9 mouse cellular contexts compared by ENCODE assay signal in the genomic region with DNA sequence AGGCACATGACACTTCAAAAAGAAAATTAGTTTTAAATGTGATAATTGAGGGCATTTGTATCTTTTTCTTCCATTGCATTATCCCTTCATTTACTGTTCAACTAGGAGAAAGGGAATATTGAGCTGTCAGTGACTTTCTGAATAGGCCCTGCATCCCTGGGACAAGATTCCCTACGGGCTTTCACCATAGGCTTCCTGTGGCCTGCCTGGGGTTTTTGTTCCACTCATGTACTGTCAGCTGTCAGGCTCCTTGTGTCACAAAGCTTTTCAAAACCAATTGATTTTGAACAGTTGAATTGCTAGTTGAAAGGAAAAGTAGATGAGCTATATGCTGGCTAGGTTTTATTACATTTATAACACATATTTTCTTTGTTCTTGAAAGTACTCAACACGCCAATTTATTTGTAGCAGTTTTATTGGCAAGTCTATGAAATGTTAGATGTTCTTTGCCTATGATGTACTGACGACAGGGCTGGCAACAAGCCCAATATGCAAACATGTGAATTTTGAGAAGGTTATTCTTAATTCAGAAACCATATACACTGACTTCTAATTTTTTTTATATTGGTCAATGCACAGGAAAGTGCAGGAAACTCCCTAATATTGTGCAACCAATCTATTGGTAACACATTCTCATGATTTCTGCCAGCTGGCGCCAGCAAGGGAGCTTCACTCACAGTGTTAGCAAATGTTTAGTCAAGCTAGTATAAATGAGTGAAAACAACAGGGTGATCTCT. TPM values are rescaled to one million over a fixed set of nuclear protein-coding genes. Genes with fewer than 3 reads are reported as not detected.
DNase-seq lines count a peak whose midpoint lies in the region; ATAC-seq and TF ChIP-seq lines count a peak whose summit lies in the region.
"Had no signal": no experiment of that assay in that cellular context is flagged by ENCODE, and none has a peak within 500 bp of the region (broad histone marks: within the 10 kb centered on the region; RNA-seq: fewer than 3 reads in every experiment).

No protein-coding gene starts in this region.

- H3K4me1 ChIP-seq in hindbrain, embryonic 12.5 days, result peaks cover 3% of the 10 kb centered on the region; the same call in 1 of the 2 replicates
- peaks cover 12% of the 10 kb centered on the region; the same call in 1 of the 2 replicates for H3K4me1 ChIP-seq in hindbrain, embryonic 10.5 days (replicated peaks)
- no peaks in the 10 kb centered on the region for H3K4me1 ChIP-seq in stomach, embryonic 14.5 days (ENCODE audit: control insufficient read depth, insufficient read depth, low read length)
- H3K4me1 ChIP-seq in stomach, postnatal 0 days (replicated peaks; ENCODE audit: control insufficient read depth, insufficient read depth), result no peaks in the 10 kb centered on the region
- H3K4me1 ChIP-seq in stomach, embryonic 16.5 days (ENCODE audit: control insufficient read depth, insufficient read depth, low read length), result no peaks in the 10 kb centered on the region

- ATAC-seq in hindbrain, embryonic 12.5 days (ENCODE audit: low FRiP score), result 0 out of 2 replicates have a peak, but pooled peaks have one; percentile 54
- peak; percentile 4; the same call in 1 of the 2 replicates for ATAC-seq in stomach, embryonic 14.5 days (ENCODE audit: insufficient number of reproducible peaks, insufficient read depth, low FRiP score, low read depth)
- ATAC-seq in stomach, postnatal 0 days (ENCODE audit: low FRiP score, low TSS enrichment), result no peak
- 0 out of 2 replicates have a peak, but pooled peaks have one; percentile 10 for ATAC-seq in stomach, embryonic 16.5 days (ENCODE audit: insufficient read depth, low FRiP score)

- TF ChIP-seq EP300 in stomach, postnatal 0 days (optimal IDR thresholded peaks at IDR 0.05), result no peak

- TF ChIP-seq CTCF in stomach, postnatal 0 days (IDR thresholded peaks at IDR 0.05; ENCODE audit: low read depth), result no peak

- H3K36me3 ChIP-seq in hindbrain, embryonic 12.5 days, result no peaks in the 10 kb centered on the region
- no peaks in the 10 kb centered on the region for H3K36me3 ChIP-seq in hindbrain, embryonic 10.5 days
- no peaks in the 10 kb centered on the region for H3K36me3 ChIP-seq in stomach, embryonic 14.5 days (ENCODE audit: control insufficient read depth, insufficient read depth, low read length)
- H3K36me3 ChIP-seq in stomach, postnatal 0 days (ENCODE audit: control insufficient read depth, insufficient read depth, low read length), result no peaks in the 10 kb centered on the region
- no peaks in the 10 kb centered on the region for H3K36me3 ChIP-seq in stomach, embryonic 16.5 days (ENCODE audit: control insufficient read depth, insufficient read depth, low read length)

- H3K4me3 ChIP-seq in hindbrain, embryonic 12.5 days, result no peak overlapping the region
- no peak overlapping the region for H3K4me3 ChIP-seq in hindbrain, embryonic 10.5 days
- no peak overlapping the region for H3K4me3 ChIP-seq in stomach, embryonic 14.5 days (ENCODE audit: low read depth, low read length)
- no peak overlapping the region for H3K4me3 ChIP-seq in stomach, postnatal 0 days (ENCODE audit: low read depth, low read length)
- no peak overlapping the region for H3K4me3 ChIP-seq in stomach, embryonic 16.5 days (replicated peaks; ENCODE audit: low read length)

- H3K9ac ChIP-seq in hindbrain, embryonic 12.5 days, result no peak overlapping the region
- H3K9ac ChIP-seq in stomach, embryonic 14.5 days (replicated peaks; ENCODE audit: low read depth, low read length), result no peak overlapping the region
- no peak overlapping the region for H3K9ac ChIP-seq in stomach, postnatal 0 days (ENCODE audit: low read length)
- H3K9ac ChIP-seq in stomach, embryonic 16.5 days (ENCODE audit: low read length), result no peak overlapping the region

- no peak overlapping the region for H3K4me2 ChIP-seq in hindbrain, embryonic 12.5 days (replicated peaks)
- no peak overlapping the region for H3K4me2 ChIP-seq in stomach, embryonic 14.5 days (replicated peaks; ENCODE audit: low read depth, low read length)
- H3K4me2 ChIP-seq in stomach, postnatal 0 days (replicated peaks; ENCODE audit: low read depth), result no peak overlapping the region
- H3K4me2 ChIP-seq in stomach, embryonic 16.5 days (ENCODE audit: low read depth, low read length), result no peak overlapping the region

- intact Hi-C loops in heart, postnatal 36 days (cut with DNase I), result no loop called here

- H3K9me3 ChIP-seq in hindbrain, embryonic 12.5 days (replicated peaks), result no peaks in the 10 kb centered on the region
- no peaks in the 10 kb centered on the region for H3K9me3 ChIP-seq in hindbrain, embryonic 10.5 days
- H3K9me3 ChIP-seq in stomach, embryonic 14.5 days (ENCODE audit: control insufficient read depth, low read depth, low read length), result no peaks in the 10 kb centered on the region
- H3K9me3 ChIP-seq in stomach, postnatal 0 days (ENCODE audit: control insufficient read depth, low read length), result no peaks in the 10 kb centered on the region
- no peaks in the 10 kb centered on the region for H3K9me3 ChIP-seq in stomach, embryonic 16.5 days (replicated peaks; ENCODE audit: control insufficient read depth, low read length)

- WGBS in hindbrain, embryonic 12.5 days, result 62% methylated on average over 4 of the region's 4 CpGs
- WGBS in hindbrain, embryonic 10.5 days, result 62% methylated on average over 4 of the region's 4 CpGs
- 66% methylated on average over 4 of the region's 4 CpGs for WGBS in stomach, embryonic 14.5 days
- WGBS in stomach, postnatal 0 days, result 58% methylated on average over 4 of the region's 4 CpGs
- WGBS in stomach, embryonic 16.5 days, result 64% methylated on average over 4 of the region's 4 CpGs

- H3K27me3 ChIP-seq in hindbrain, embryonic 12.5 days, result no peaks in the 10 kb centered on the region; the same call in 1 of the 2 replicates
- H3K27me3 ChIP-seq in hindbrain, embryonic 10.5 days (ENCODE audit: insufficient read depth, poor library complexity, severe bottlenecking), result peaks cover 5% of the 10 kb centered on the region; the same call in 1 of the 2 replicates
- no peaks in the 10 kb centered on the region for H3K27me3 ChIP-seq in stomach, embryonic 14.5 days (ENCODE audit: control insufficient read depth, insufficient read depth, low read length)
- no peaks in the 10 kb centered on the region for H3K27me3 ChIP-seq in stomach, postnatal 0 days (ENCODE audit: control insufficient read depth, insufficient read depth, low read length)
- H3K27me3 ChIP-seq in stomach, embryonic 16.5 days (ENCODE audit: control insufficient read depth, insufficient read depth, low read length), result no peaks in the 10 kb centered on the region

- no peak for DNase-seq in hindbrain, embryonic 10.5 days (ENCODE audit: low spot score)
- DNase-seq in stomach, postnatal 0 days (ENCODE audit: low spot score), result no peak
- DNase-seq in heart, postnatal 36 days, result peak; percentile 21 to 25
- DNase-seq in cerebellum, adult 9-11 months, result no peak
- DNase-seq: cerebellum, adult 11 months had no signal

- no peak overlapping the region for H3K27ac ChIP-seq in hindbrain, embryonic 12.5 days
- H3K27ac ChIP-seq in hindbrain, embryonic 10.5 days, result no peak overlapping the region
- no peak overlapping the region for H3K27ac ChIP-seq in stomach, embryonic 14.5 days (ENCODE audit: low read length)
- no peak overlapping the region for H3K27ac ChIP-seq in stomach, postnatal 0 days (replicated peaks)
- H3K27ac ChIP-seq in stomach, embryonic 16.5 days (ENCODE audit: low read length), result no peak overlapping the region

RNA-seq across cellular contexts. Expression of a gene that starts 37.4 kb away (rescaled TPM):
- polyA plus RNA-seq in hindbrain, embryonic 12.5 days (2016; fragmentation: Nextera tagmentation; extraction: Ambion mirVana), result 1.1 and 1.2 TPM in 2 replicates
- polyA plus RNA-seq in hindbrain, embryonic 10.5 days (2016; fragmentation: Nextera tagmentation; extraction: Ambion mirVana), result 0.16 and 0.27 TPM in 2 replicates
- 1.5 and 2.1 TPM in 2 replicates for polyA plus RNA-seq in stomach, embryonic 14.5 days (2014; fragmentation: Nextera tagmentation; extraction: Ambion mirVana)
- 1.5 TPM in 2 replicates for polyA plus RNA-seq in stomach, postnatal 0 days (2015; fragmentation: Nextera tagmentation; extraction: Ambion mirVana)
- under 1 TPM; 0.30 to 0.31 TPM for total RNA-seq in heart, postnatal 36 days (2021)
- polyA plus RNA-seq in stomach, embryonic 16.5 days (2015; fragmentation: Nextera tagmentation; extraction: Ambion mirVana), result 2.7 and 2.8 TPM in 2 replicates
- polyA plus RNA-seq: spleen, adult 2 months had no signal

Comparison
In these comparisons a context has a peak if more than half of its experiments do, and no peak if none do; other contexts are left out.
1. DNase-seq: peak in heart, postnatal 36 days (2 of 2); none in hindbrain, embryonic 10.5 days (single experiment), stomach, postnatal 0 days (single experiment) and cerebellum, adult 9-11 months (single experiment).